Mouse (Mus musculus) E14TG2a.4 (cell line): ENCODE measurements around the gene Dennd4a.

ENCODE experiments used
- CTCF ChIP-seq: conservative IDR thresholded peaks from 2 replicates; pipeline ENCODE4 v1.5.1; 2014; ENCODE audit warnings: low read length
- NANOG ChIP-seq: IDR thresholded peaks from 2 replicates; pipeline ENCODE4 v1.6.1; 2014; ENCODE audit warnings: borderline replicate concordance, low read length, mixed read lengths

DNA sequence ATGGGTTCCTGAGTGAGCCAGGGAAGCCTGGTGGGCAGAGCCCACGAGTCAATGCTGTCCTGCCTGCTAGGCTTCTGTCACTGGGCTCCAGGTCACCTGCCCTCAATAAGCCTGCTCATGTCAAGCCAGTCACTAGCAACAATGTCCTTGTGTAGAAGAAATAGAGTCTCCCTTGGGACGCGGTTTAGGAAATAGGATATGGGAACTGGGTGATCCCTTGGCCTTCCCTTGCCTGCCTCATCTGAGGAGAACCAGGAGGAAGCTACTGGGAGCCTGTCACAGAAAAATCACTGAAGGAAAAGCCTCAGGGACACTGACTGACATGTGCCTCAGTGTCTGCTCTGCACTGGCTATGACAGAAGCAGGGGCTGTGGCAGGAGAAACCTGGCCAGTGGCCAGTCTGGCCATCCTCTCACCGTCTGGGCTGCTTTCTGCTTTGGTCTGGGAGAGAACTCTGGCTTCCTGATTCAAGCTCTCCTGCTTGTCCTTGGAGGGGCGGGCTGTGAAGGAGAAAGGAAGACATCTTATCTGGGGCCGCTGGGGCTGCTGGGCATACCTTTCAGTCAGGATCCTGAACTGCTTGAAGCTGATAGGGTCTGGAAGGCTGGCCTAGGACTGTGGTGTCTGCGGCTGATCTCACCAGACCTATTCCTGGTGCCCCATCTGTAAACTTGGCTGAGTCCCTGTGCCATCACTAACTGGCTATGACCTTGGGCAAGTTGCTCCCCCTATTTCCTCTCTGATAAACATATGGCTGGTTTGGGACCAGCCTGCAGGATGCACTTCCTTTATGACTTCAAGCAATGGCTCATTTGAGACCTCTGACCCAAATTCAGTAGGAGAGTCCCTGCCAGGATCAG lies 120.8 kb downstream of the Dennd4a start:
- TF ChIP-seq CTCF (no peak), NANOG (no peak)
